Mouse (Mus musculus) c-Kit-positive CD71-positive TER-119-positive erythroid progenitor cells, embryonic 14.5 days (primary cell): ENCODE measurements around the gene Rtn1.
"Not testable (repeated sequence)": the region's sequence is repeated elsewhere in the genome, so short reads cannot be mapped to it uniquely, and the experiment has no call there.

Source experiments
- DNase-seq: peaks from one replicate; pipeline ENCODE4 v3.0.0-alpha.2; 2013; ENCODE audit warnings: low spot score

The Rtn1 gene

GRCm38 (mm10) chr12:72324210-72324871, 84.5 kb downstream of the Rtn1 start:
- no peak for DNase-seq

- DNase-seq: no peak
Observed at GRCm38 (mm10) chr12:72323778-72324177, 85.1 kb downstream of the Rtn1 start.

- no peak for DNase-seq
Observed at GRCm38 (mm10) chr12:72315732-72316465, 93.0 kb downstream of the Rtn1 start.

GRCm38 (mm10) chr12:72310818-72311217, 98.0 kb downstream of the Rtn1 start:
- no peak for DNase-seq

- no peak for DNase-seq
Observed at GRCm38 (mm10) chr12:72308506-72308905, 100.3 kb downstream of the Rtn1 start.

GRCm38 (mm10) chr12:72306281-72306680, 102.6 kb downstream of the Rtn1 start:
- DNase-seq: no peak

- no peak for DNase-seq
Observed at GRCm38 (mm10) chr12:72305421-72305820, 103.4 kb downstream of the Rtn1 start.

GRCm38 (mm10) chr12:72304985-72305384, 103.9 kb downstream of the Rtn1 start:
- DNase-seq: no peak

GRCm38 (mm10) chr12:72304347-72304688, 104.5 kb downstream of the Rtn1 start:
- DNase-seq: no peak

GRCm38 (mm10) chr12:72303624-72304346, 105.1 kb downstream of the Rtn1 start:
- no peak for DNase-seq

- no peak for DNase-seq
Observed at GRCm38 (mm10) chr12:72301431-72301830, 107.4 kb downstream of the Rtn1 start.

- no peak for DNase-seq
Observed at GRCm38 (mm10) chr12:72300971-72301370, 107.9 kb downstream of the Rtn1 start.

GRCm38 (mm10) chr12:72298222-72298621, 110.6 kb downstream of the Rtn1 start:
- DNase-seq: no peak

GRCm38 (mm10) chr12:72296552-72296951, 112.3 kb downstream of the Rtn1 start:
- DNase-seq: no peak

GRCm38 (mm10) chr12:72293185-72293584, 115.7 kb downstream of the Rtn1 start:
- DNase-seq: not testable (repeated sequence)

GRCm38 (mm10) chr12:72292566-72292965, 116.3 kb downstream of the Rtn1 start:
- DNase-seq: no peak

GRCm38 (mm10) chr12:72291266-72291665, 117.6 kb downstream of the Rtn1 start:
- no peak for DNase-seq

GRCm38 (mm10) chr12:72288215-72288614, 120.6 kb downstream of the Rtn1 start:
- DNase-seq: no peak

- DNase-seq: no peak
Observed at GRCm38 (mm10) chr12:72287332-72288004, 121.4 kb downstream of the Rtn1 start.

GRCm38 (mm10) chr12:72285366-72286345, 123.2 kb downstream of the Rtn1 start:
- DNase-seq: no peak

GRCm38 (mm10) chr12:72284576-72284975, 124.3 kb downstream of the Rtn1 start:
- DNase-seq: no peak
